Mouse (Mus musculus) NIH3T3 (cell line): Measurements from ENCODE around the gene Mpc1.
A peak's percentile ranks its signal among the peaks of the same experiment; 100 is the strongest.
"Not testable (repeated sequence)": the region's sequence is repeated elsewhere in the genome, so short reads cannot be mapped to it uniquely, and the experiment has no call there.

ENCODE experiments used
- DNase-seq: peaks from one replicate; pipeline ENCODE4 v3.0.0-alpha.2; 2012; ENCODE audit warnings: low read depth

Mpc1 gene

DNA sequence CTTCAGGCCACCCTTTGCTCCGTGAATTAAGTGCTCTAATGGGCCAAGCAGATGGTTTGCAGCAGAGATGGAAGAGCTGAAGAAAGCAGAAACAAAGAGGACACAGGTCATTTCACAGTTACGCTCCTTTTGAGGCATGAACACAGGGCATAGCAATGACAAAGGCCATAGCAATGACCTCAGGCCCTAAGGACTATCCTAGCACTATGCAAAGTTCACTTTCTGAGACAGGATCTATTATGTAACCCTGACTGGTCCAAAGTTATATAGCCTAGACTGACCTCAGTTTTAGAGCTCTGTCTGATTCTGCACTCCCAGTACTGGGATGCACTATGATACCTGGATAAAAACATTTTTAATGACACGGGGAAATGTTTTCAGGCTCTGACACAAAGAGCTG is 4.3 kb upstream of the Mpc1 start:
- no peak for DNase-seq

DNA sequence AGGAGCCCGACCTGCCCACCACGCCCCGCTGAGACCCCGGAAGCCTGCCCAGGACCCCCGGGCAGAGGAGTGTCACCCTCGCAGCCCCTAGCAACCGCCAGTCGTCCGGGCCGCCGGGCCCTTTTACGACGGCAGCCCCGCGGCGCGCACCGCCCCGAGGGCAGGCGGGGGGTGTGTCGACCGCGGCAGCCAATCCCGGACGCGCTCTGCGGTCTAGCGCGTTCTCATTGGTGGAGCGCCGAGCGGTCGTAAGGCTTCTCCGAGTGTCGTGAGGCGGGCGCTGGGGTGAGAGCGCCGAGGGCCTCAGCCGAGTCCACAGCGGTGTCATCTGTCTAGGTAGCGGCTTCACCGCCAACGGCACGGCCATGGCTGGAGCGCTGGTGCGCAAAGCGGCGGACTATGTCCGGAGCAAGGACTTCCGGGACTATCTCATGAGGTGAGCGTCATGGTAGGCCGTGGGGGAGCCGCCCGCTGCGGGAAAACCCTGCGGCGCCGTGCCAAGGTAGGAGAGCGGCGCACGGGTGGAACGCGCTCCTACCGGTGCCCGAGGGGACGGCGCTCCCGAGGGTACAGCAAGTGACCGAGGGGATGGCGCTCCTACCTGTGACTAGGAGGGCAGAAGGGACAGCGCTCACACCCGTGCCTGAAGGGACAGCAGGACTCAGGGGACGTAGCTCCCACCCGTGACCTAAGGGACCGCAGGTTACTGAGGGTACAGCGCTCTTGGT is 986 bp downstream of the Mpc1 start:
- peak; percentile 98 for DNase-seq

GRCm38 (mm10) chr17:8284254-8284661 is 1.6 kb downstream of the Mpc1 start:
- peak; percentile 26 for DNase-seq

DNA sequence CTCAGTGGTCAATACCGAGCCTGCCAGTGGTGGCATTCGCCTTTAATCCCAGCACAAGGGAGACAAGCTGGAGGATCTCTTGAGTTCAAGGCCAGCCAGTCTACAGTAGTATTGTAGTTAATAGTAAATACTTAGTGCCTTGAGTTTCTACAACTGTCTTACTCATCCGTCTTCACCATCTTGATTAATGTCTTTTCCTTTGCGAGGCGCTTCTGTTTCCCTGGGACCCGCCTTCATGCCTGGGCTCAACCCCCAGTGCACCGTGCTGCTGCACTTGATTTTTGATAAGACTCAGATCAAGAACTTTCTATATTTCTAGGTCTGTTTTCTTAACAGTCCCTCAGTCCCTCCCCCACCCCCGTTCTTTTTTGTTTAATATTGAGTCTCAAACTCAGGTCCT is 2.4 kb downstream of the Mpc1 start:
- DNase-seq, result peak; percentile 51

DNA sequence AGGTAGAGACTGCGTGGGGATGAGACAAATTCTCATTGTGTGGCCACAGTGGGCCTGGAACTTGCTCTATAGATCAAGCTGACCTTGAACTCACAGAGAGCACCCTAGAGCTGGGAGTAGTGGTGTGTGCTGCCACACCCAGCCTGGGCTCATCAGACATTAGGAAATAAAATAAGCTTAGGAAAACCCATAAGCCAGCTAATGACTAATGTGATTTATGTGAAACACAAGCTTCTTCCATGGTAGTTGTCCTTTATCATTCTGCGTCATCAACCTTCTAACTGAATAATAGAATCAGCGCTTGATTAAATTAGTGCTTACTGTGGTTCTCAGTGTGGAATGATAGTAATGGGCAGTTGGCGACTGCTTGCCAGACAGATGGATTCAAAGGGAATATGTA is 4.3 kb downstream of the Mpc1 start:
- DNase-seq, result no peak

DNA sequence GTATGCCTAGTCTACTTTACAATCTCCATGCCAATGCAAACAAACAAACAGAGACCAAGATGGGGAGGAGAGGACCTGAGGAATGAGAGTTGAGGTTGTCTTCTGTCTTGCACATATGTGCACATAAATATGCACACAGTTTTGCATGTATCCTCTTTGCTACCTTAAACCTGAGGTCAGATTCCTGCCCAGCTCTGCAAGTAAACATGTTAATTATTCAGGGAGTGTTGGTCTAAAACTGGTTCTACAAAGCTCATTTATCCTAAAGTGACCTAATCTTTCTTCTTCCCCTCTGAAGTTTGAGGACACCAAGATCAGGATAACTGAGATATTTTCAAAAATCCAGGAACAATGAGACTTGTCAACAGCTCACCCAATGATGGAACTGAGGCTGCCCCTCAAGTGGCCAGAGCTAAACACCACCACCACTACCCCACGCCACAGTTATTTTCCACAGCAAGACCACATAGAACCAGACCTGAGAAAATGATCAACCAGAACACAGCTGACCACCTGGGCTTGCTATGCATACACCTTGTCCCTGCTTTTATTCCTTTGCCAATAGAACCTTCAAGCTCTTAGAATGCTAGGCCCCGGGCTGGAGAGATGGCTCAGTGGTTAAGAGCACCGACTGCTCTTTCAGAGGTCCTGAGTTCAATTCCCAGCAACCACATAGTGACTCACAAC is 7.4 kb downstream of the Mpc1 start:
- DNase-seq, result no peak

- no peak for DNase-seq
These were observed 8.0 kb downstream of the Mpc1 start for GRCm38 (mm10) chr17:8290736-8291135.

GRCm38 (mm10) chr17:8295825-8296224 is 13.1 kb downstream of the Mpc1 start:
- DNase-seq, result no peak

- DNase-seq, result no peak
These were observed 13.7 kb downstream of the Mpc1 start for GRCm38 (mm10) chr17:8296313-8296844.

DNA sequence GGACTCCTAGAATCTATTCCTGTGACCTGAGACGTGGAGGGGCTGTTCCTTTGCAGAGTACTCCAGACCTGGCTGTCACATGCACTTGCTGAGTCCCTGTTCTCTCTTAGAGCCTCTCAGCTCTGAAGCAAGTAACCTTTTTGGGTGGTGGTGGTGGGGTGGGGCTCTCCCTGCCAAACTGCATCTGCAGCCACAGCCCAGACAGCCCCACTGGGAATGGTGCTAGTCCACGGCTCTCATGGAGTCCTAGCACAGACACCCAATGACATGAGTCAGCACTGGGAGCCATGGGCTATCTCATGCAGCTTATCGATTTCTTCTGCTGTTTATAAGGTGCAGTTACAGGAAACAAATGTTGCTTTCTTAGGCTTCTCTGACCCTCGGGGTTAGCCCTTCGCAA is 15.0 kb downstream of the Mpc1 start:
- DNase-seq, result no peak

DNA sequence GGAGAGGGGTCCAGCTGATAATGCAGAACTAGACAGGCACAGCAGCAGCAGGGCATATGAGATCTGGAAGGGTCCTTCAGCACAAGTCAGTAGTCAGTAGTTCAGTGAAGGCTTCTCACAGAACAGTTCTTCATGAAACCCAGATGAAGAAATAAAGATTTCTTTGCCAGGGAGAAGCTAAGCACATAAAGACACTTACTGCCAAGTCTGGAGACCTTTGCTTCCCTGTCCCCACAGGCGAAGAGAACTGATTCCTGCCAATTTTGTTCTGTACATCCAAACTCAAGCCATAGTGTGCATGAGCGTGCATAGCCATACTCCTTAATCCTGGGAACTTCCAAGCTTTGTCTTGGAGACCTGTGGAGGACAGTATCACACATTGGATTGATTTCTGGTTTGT is 15.6 kb downstream of the Mpc1 start:
- DNase-seq, result no peak

- no peak for DNase-seq
These were observed 16.8 kb downstream of the Mpc1 start for GRCm38 (mm10) chr17:8299524-8299923.

- DNase-seq, result no peak
These were observed 18.8 kb downstream of the Mpc1 start for GRCm38 (mm10) chr17:8301515-8301914.

GRCm38 (mm10) chr17:8302772-8303438 is 20.2 kb downstream of the Mpc1 start:
- no peak for DNase-seq

GRCm38 (mm10) chr17:8303671-8304070 is 21.0 kb downstream of the Mpc1 start:
- no peak for DNase-seq

DNA sequence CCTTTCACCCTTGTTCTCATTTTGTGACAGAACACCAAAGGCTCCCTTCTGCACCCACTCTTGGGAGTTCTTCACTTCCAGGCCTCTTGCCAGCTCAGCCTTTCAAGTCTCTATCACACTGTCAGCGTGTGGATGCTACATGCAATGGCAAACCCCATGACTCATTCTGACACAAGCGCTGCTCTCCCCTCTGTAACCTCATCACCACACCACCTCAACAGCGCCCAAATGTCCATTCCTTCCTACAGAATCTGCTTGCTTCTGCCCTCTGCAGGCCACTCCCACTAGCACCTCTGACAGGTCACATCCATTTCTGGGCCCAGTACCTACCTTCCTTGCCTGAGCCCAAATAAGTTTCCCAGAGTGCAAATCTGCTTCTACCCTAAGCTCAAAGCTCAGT is 23.1 kb downstream of the Mpc1 start:
- peak; percentile 48 for DNase-seq

- DNase-seq, result peak; percentile 97
These were observed 28.3 kb downstream of the Mpc1 start, which contains the start of gene Sft2d1 for GRCm38 (mm10) chr17:8310838-8311614. Sft2d1 (plus strand) TSS chr17:8311102.

DNA sequence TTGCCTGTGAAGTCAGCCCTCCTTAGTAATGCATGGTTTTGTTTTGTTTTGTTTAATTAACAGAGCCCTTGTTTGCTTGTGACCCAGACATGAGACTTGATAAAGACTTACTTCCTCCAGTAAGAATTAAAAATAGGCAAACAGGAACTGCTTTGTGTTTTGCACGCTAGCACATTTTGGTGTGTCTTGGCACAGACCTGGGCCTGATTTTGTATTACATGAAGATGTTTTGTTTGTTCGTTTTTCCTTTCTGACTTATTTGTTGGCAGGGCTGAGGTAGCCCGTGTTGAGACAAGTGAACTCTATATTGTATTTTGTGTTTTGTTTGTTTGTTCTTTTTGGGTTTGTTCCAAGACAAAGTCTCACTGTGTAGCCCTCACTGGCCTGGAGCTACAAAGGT is 29.0 kb downstream of the Mpc1 start:
- DNase-seq, result no peak

GRCm38 (mm10) chr17:8313976-8314375 is 31.3 kb downstream of the Mpc1 start:
- DNase-seq, result no peak

GRCm38 (mm10) chr17:8316251-8316650 is 33.5 kb downstream of the Mpc1 start:
- DNase-seq, result peak; percentile 14

GRCm38 (mm10) chr17:8326877-8327276 is 44.2 kb downstream of the Mpc1 start:
- DNase-seq, result not testable (repeated sequence)
